Mouse (Mus musculus) liver, adult 2 months (tissue): ENCODE data around the gene Nmd3.

Experiments
- CTCF ChIP-seq: fragments of 200-500 bp; IDR thresholded peaks from 2 replicates; pipeline ENCODE4 v1.5.1; 2011; ENCODE audit warnings: low read depth, low read length, control low read depth
- POLR2A ChIP-seq: fragments of 200-500 bp; IDR thresholded peaks from 2 replicates; pipeline ENCODE4 v1.6.1; 2011; ENCODE audit warnings: low read length, control low read depth; ENCODE audit not compliant: insufficient read depth; ENCODE audit errors: extremely low read depth

- no peak for TF ChIP-seq POLR2A
- no peak for TF ChIP-seq CTCF
These were observed 30.8 kb upstream of the Nmd3 start for GRCm38 (mm10) chr3:69690939-69691338.
